Mouse (Mus musculus): ENCODE results near the gene Fbxl15. TPM values are rescaled to one million over a fixed set of nuclear protein-coding genes. Genes with fewer than 3 reads are reported as not detected.

Gene Fbxl15
- polyA plus RNA-seq, 1 experiment from 2014 or later: 15.0 TPM

DNA sequence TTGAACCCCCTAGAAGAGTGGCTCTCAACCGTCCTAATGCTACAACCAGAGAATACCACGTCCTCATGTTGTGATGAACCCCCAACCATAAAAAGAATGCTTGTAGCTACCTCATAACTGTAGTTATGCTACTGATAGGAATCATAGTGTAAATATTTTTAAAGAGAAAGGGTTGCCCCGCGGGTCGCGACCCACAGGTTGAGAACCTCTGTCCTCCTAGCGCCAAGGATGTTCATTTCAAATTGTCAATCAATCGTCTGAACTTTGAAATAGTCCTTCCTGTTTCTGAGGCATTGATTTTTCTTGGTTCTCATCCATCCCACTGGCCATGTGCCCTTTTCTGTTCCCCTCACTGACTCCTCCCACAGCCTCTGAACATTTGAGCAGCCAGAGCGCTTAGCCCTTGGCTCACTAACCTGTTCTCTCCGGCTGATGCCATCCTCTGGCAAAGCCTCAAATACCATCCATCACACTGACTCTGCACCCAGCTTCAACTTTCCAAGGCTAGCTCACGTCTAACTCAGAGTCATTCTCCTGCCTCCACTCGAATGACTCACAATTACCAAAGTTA is 37.4 kb upstream of the Fbxl15 start:
- Histone ChIP-seq H3K27ac (replicated peaks; ENCODE audit: low read depth, low read length) (no peak overlapping the region), H3K4me2 (ENCODE audit: low read depth, low read length) (no peak overlapping the region), H3K36me3 (replicated peaks; ENCODE audit: control insufficient read depth, insufficient read depth, low read depth, low read length) (no peaks in the 10 kb centered on the region), H3K9ac (replicated peaks; ENCODE audit: low read length) (no peak overlapping the region), H3K4me3 (ENCODE audit: low read depth, low read length) (no peak overlapping the region), H3K9me3 (replicated peaks; ENCODE audit: control insufficient read depth, low read length) (no peaks in the 10 kb centered on the region), H3K4me1 (ENCODE audit: control insufficient read depth, insufficient read depth, low read length) (no peaks in the 10 kb centered on the region), H3K27me3 (ENCODE audit: control insufficient read depth, insufficient read depth, low read length) (no peaks in the 10 kb centered on the region)
- ATAC-seq (replicated peaks; ENCODE audit: insufficient number of reproducible peaks, low FRiP score, low TSS enrichment, low read depth) (no peak), DNase-seq (ENCODE audit: low spot score) (no peak)
- 71% methylated on average over 12 of the region's 12 CpGs for WGBS

DNA sequence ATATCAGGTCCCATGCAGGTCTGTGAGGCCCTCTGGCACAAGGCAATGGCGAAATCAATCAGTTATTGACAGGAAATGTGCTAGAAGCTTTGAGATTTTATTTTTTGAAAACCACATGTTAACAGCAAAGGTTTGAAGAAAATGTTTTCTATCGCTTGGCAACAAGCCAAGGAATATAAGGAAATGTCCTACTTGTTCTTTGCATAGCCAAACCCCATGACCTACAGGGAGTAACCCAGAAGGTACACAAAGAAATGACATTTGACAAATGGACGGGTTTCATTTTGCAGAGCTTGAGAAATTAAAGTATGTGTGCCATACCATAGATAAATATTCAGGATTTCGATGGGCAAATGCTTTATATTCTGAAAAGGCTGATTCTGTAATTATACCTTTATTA is 31.0 kb upstream of the Fbxl15 start:
- H3K9ac ChIP-seq (replicated peaks; ENCODE audit: low read length): no peak overlapping the region
- H3K9me3 ChIP-seq (replicated peaks; ENCODE audit: control insufficient read depth, low read length): no peaks in the 10 kb centered on the region
- H3K4me1 ChIP-seq (ENCODE audit: control insufficient read depth, insufficient read depth, low read length): no peaks in the 10 kb centered on the region
- no peak for DNase-seq (ENCODE audit: low spot score)
- no peaks in the 10 kb centered on the region for H3K36me3 ChIP-seq (replicated peaks; ENCODE audit: control insufficient read depth, insufficient read depth, low read depth, low read length)
- H3K4me3 ChIP-seq (ENCODE audit: low read depth, low read length): no peak overlapping the region
- 74% methylated on average over 4 of the region's 4 CpGs for WGBS
- no peak overlapping the region for H3K27ac ChIP-seq (replicated peaks; ENCODE audit: low read depth, low read length)
- no peak overlapping the region for H3K4me2 ChIP-seq (ENCODE audit: low read depth, low read length)
- H3K27me3 ChIP-seq (ENCODE audit: control insufficient read depth, insufficient read depth, low read length): 0 out of 2 replicates have a peak, but pooled peaks cover 2% of the 10 kb centered on the region
- no peak for ATAC-seq (replicated peaks; ENCODE audit: insufficient number of reproducible peaks, low FRiP score, low TSS enrichment, low read depth)

GRCm38 (mm10) chr19:46300294-46301045 is 27.5 kb upstream of the Fbxl15 start:
- Histone ChIP-seq H3K36me3 (replicated peaks; ENCODE audit: control insufficient read depth, insufficient read depth, low read depth, low read length) (no peaks in the 10 kb centered on the region), H3K27ac (replicated peaks; ENCODE audit: low read depth, low read length) (no peak overlapping the region), H3K9ac (replicated peaks; ENCODE audit: low read length) (no peak overlapping the region), H3K4me3 (ENCODE audit: low read depth, low read length) (no peak overlapping the region), H3K4me2 (ENCODE audit: low read depth, low read length) (no peak overlapping the region), H3K4me1 (ENCODE audit: control insufficient read depth, insufficient read depth, low read length) (no peaks in the 10 kb centered on the region; the same call in 1 of the 2 replicates), H3K27me3 (ENCODE audit: control insufficient read depth, insufficient read depth, low read length) (0 out of 2 replicates have a peak, but pooled peaks cover 2% of the 10 kb centered on the region), H3K9me3 (replicated peaks; ENCODE audit: control insufficient read depth, low read length) (no peaks in the 10 kb centered on the region)
- DNase-seq (ENCODE audit: low spot score) (no peak), ATAC-seq (replicated peaks; ENCODE audit: insufficient number of reproducible peaks, low FRiP score, low TSS enrichment, low read depth) (no peak)
- 40% methylated on average over 8 of the region's 8 CpGs for WGBS

- Histone ChIP-seq H3K9me3 (replicated peaks; ENCODE audit: control insufficient read depth, low read length) (no peaks in the 10 kb centered on the region), H3K4me2 (ENCODE audit: low read depth, low read length) (no peak overlapping the region), H3K4me3 (ENCODE audit: low read depth, low read length) (no peak overlapping the region), H3K27ac (replicated peaks; ENCODE audit: low read depth, low read length) (no peak overlapping the region), H3K9ac (replicated peaks; ENCODE audit: low read length) (no peak overlapping the region), H3K4me1 (ENCODE audit: control insufficient read depth, insufficient read depth, low read length) (no peaks in the 10 kb centered on the region; the same call in 1 of the 2 replicates), H3K27me3 (ENCODE audit: control insufficient read depth, insufficient read depth, low read length) (peaks cover 3% of the 10 kb centered on the region; the same call in 1 of the 2 replicates), H3K36me3 (replicated peaks; ENCODE audit: control insufficient read depth, insufficient read depth, low read depth, low read length) (no peaks in the 10 kb centered on the region)
- ATAC-seq (replicated peaks; ENCODE audit: insufficient number of reproducible peaks, low FRiP score, low TSS enrichment, low read depth) (no peak), DNase-seq (ENCODE audit: low spot score) (no peak)
- WGBS: 84% methylated on average over 4 of the region's 4 CpGs
These were observed 25.4 kb upstream of the Fbxl15 start for GRCm38 (mm10) chr19:46302551-46302950.

- no peak for DNase-seq (ENCODE audit: low spot score)
These were observed 24.5 kb upstream of the Fbxl15 start for GRCm38 (mm10) chr19:46303251-46304215.

DNA sequence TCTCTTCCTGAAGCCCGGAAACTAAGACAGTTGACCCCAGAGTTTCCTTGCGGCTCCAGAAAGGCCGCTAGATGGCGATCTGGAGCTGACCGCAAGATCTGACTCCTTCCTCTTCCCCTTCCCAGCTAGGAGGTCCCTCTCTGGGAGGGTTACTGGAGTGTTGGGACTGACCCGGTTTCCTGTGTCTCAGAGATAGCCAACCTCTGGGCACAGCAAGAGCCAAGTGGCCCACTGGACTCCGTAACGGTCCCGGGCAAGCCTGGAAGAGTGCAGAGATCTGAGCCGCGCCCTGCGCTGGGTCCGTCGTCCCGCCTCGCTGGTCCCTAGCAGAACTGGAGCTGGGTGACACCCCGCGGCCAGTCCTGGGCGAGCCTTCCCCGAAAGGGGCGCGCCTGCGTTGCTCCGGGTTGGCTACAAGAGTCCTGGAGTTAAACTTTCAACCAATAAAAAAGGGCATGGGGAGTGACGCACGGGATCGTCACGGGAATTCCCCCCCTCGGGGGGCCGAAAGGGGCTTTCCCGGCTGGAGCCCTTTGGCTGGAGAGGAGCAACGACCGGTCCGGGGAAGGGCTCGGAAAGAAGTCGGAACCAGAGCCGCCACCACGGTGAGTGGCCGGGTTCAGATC is 23.7 kb upstream of the Fbxl15 start, which contains the start of gene Nfkb2:
TSS of gene Nfkb2 (plus strand) at position 105 of the 626 bp plus-strand sequence.
- H3K4me1 ChIP-seq (ENCODE audit: control insufficient read depth, insufficient read depth, low read length): peaks cover 4% of the 10 kb centered on the region
- peak; percentile 87 for DNase-seq (ENCODE audit: low spot score)
- peak within 1 kb of the TSS; percentile 60 for H3K4me3 ChIP-seq (ENCODE audit: low read depth, low read length)
- ATAC-seq (replicated peaks; ENCODE audit: insufficient number of reproducible peaks, low FRiP score, low TSS enrichment, low read depth): peak; percentile 79
- peak within 1 kb of the TSS; percentile 41; the same call in 1 of the 2 replicates for H3K27ac ChIP-seq (replicated peaks; ENCODE audit: low read depth, low read length)
- H3K9ac ChIP-seq (replicated peaks; ENCODE audit: low read length): peak within 1 kb of the TSS; percentile 67
- under 1% methylated on average over 39 of the region's 39 CpGs for WGBS
- H3K9me3 ChIP-seq (replicated peaks; ENCODE audit: control insufficient read depth, low read length): no peaks in the 10 kb centered on the region
- peaks cover 11% of the 10 kb centered on the region for H3K27me3 ChIP-seq (ENCODE audit: control insufficient read depth, insufficient read depth, low read length)
- peak within 1 kb of the TSS; percentile 96 for H3K4me2 ChIP-seq (ENCODE audit: low read depth, low read length)
- H3K36me3 ChIP-seq (replicated peaks; ENCODE audit: control insufficient read depth, insufficient read depth, low read depth, low read length): no peaks in the 10 kb centered on the region

More at GRCm38 (mm10) chr19:46303251-46304215, 24.5 kb upstream of the Fbxl15 start:
- Histone ChIP-seq H3K27me3 (ENCODE audit: control insufficient read depth, insufficient read depth, low read length) (peaks cover 7% of the 10 kb centered on the region), H3K9me3 (replicated peaks; ENCODE audit: control insufficient read depth, low read length) (no peaks in the 10 kb centered on the region), H3K36me3 (replicated peaks; ENCODE audit: control insufficient read depth, insufficient read depth, low read depth, low read length) (no peaks in the 10 kb centered on the region), H3K4me3 (ENCODE audit: low read depth, low read length) (peak overlapping the region; percentile 60), H3K4me2 (ENCODE audit: low read depth, low read length) (peak overlapping the region; percentile 96), H3K4me1 (ENCODE audit: control insufficient read depth, insufficient read depth, low read length) (peaks cover 1% of the 10 kb centered on the region), H3K27ac (replicated peaks; ENCODE audit: low read depth, low read length) (no peak overlapping the region), H3K9ac (replicated peaks; ENCODE audit: low read length) (no peak overlapping the region)
- ATAC-seq (replicated peaks; ENCODE audit: insufficient number of reproducible peaks, low FRiP score, low TSS enrichment, low read depth): no peak
- 60% methylated on average over 18 of the region's 18 CpGs for WGBS

- no peak overlapping the region; the same call in 1 of the 2 replicates for H3K27ac ChIP-seq (replicated peaks; ENCODE audit: low read depth, low read length)
- peak overlapping the region; percentile 60 for H3K4me3 ChIP-seq (ENCODE audit: low read depth, low read length)
- ATAC-seq (replicated peaks; ENCODE audit: insufficient number of reproducible peaks, low FRiP score, low TSS enrichment, low read depth) (peak; percentile 20), DNase-seq (ENCODE audit: low spot score) (peak; percentile 18)
- H3K4me2 ChIP-seq (ENCODE audit: low read depth, low read length): peak overlapping the region; percentile 96
- H3K4me1 ChIP-seq (ENCODE audit: control insufficient read depth, insufficient read depth, low read length): peaks cover 4% of the 10 kb centered on the region
- no peaks in the 10 kb centered on the region for H3K9me3 ChIP-seq (replicated peaks; ENCODE audit: control insufficient read depth, low read length)
- peak overlapping the region; percentile 67 for H3K9ac ChIP-seq (replicated peaks; ENCODE audit: low read length)
- no peaks in the 10 kb centered on the region for H3K36me3 ChIP-seq (replicated peaks; ENCODE audit: control insufficient read depth, insufficient read depth, low read depth, low read length)
- WGBS: under 1% methylated on average over 34 of the region's 34 CpGs
- H3K27me3 ChIP-seq (ENCODE audit: control insufficient read depth, insufficient read depth, low read length): peaks cover 11% of the 10 kb centered on the region
These were observed 23.1 kb upstream of the Fbxl15 start for GRCm38 (mm10) chr19:46304908-46305333.
